Mouse (Mus musculus) neural tube, embryonic 12.5 days (tissue): Measurements from ENCODE around the gene Slc30a4. TPM values are rescaled to one million over a fixed set of nuclear protein-coding genes. Genes with fewer than 3 reads are reported as not detected.

Source experiments
- ATAC-seq: fragments of 200-750 bp; cut with Nextera tagmentation; 2 replicates; pipeline ENCODE4 v1.8.0; 2017; ENCODE audit warnings: low read depth, mild to moderate bottlenecking, moderate TSS enrichment, moderate library complexity; ENCODE audit not compliant: low FRiP score
- H3K27ac ChIP-seq: fragments of 300-500 bp; sonication (generic); 2 replicates; pipeline ENCODE4 v1.5.1; 2016
- H3K27me3 ChIP-seq: fragments of 300-500 bp; sonication (generic); replicated peaks from 2 replicates; pipeline ENCODE4 v1.6.1; 2016; ENCODE audit warnings: mild to moderate bottlenecking
- H3K36me3 ChIP-seq: fragments of 300-500 bp; sonication (generic); 2 replicates; pipeline ENCODE4 v1.6.1; 2016; ENCODE audit warnings: mild to moderate bottlenecking
- H3K4me1 ChIP-seq: fragments of 300-500 bp; sonication (generic); 2 replicates; pipeline ENCODE4 v1.6.1; 2016
- H3K4me2 ChIP-seq: fragments of 300-500 bp; sonication (generic); replicated peaks from 2 replicates; pipeline ENCODE4 v1.6.1; 2016; ENCODE audit warnings: mild to moderate bottlenecking
- H3K4me3 ChIP-seq: fragments of 300-500 bp; sonication (generic); 2 replicates; pipeline ENCODE4 v1.5.1; 2016
- H3K9ac ChIP-seq: fragments of 300-500 bp; sonication (generic); 2 replicates; pipeline ENCODE4 v1.6.1; 2016; ENCODE audit warnings: mild to moderate bottlenecking
- H3K9me3 ChIP-seq: fragments of 300-500 bp; sonication (generic); 2 replicates; pipeline ENCODE4 v1.6.1; 2016; ENCODE audit warnings: mild to moderate bottlenecking
- WGBS: fragments of 180-500 bp; shearing (Covaris S2); methylation state at CpG from one replicate; pipeline ENCODE4 v1.1.7; 2016; 5-methylcytosine and 5-hydroxymethylcytosine counted together
- polyA plus RNA-seq: library from polyadenylated mRNA; unstranded; fragments of >200 nt; fragmentation: Nextera tagmentation; extraction: Ambion mirVana; gene quantifications from 2 replicates; pipeline ENCODE4 v1.2.1, GENCODE M21; 2016

Gene Slc30a4
- polyA plus RNA-seq, 1 experiment from 2014 or later: 9.4 TPM

DNA sequence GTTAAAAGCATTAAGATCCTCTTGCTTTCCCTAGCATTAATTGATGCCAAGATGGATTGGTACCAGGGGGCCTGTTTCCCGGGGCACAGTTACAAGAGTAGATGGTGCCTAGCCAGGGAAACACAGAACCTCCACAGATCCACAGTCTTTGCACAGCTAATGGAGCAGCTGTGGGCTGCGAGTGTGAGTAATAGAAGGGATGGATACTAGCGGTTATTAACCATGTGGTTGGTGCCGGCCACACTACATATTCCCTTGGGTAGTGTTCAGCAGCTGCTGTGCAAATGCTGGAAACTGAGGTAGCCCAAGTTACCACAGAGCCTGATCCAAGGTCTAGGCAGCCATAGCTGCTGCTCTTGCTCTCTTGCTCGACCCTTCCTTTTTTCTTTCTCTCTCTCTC lies 30.7 kb downstream of the Slc30a4 start:
- Histone ChIP-seq H3K27ac (no peak overlapping the region), H3K4me3 (no peak overlapping the region), H3K27me3 (no peaks in the 10 kb centered on the region), H3K9me3 (no peaks in the 10 kb centered on the region), H3K9ac (no peak overlapping the region), H3K36me3 (no peaks in the 10 kb centered on the region), H3K4me1 (no peaks in the 10 kb centered on the region), H3K4me2 (no peak overlapping the region)
- 63% methylated on average over 5 of the region's 5 CpGs for WGBS
- ATAC-seq: peak; percentile 64

- H3K9ac ChIP-seq: no peak overlapping the region
- no peak for ATAC-seq
- H3K4me2 ChIP-seq: no peak overlapping the region
- 62% methylated on average over 5 of the region's 5 CpGs for WGBS
- H3K36me3 ChIP-seq: no peaks in the 10 kb centered on the region
- no peak overlapping the region for H3K4me3 ChIP-seq
- H3K27ac ChIP-seq: no peak overlapping the region
- H3K4me1 ChIP-seq: no peaks in the 10 kb centered on the region
- H3K9me3 ChIP-seq: no peaks in the 10 kb centered on the region
- H3K27me3 ChIP-seq: no peaks in the 10 kb centered on the region
These were observed 34.6 kb downstream of the Slc30a4 start for GRCm38 (mm10) chr2:122667856-122668255.

- H3K4me3 ChIP-seq: no peak overlapping the region
- peak; percentile 58; the same call in 1 of the 2 replicates for ATAC-seq
- 46% methylated on average over 12 of the region's 12 CpGs for WGBS
These were observed 36.2 kb downstream of the Slc30a4 start for GRCm38 (mm10) chr2:122665973-122666875.

DNA sequence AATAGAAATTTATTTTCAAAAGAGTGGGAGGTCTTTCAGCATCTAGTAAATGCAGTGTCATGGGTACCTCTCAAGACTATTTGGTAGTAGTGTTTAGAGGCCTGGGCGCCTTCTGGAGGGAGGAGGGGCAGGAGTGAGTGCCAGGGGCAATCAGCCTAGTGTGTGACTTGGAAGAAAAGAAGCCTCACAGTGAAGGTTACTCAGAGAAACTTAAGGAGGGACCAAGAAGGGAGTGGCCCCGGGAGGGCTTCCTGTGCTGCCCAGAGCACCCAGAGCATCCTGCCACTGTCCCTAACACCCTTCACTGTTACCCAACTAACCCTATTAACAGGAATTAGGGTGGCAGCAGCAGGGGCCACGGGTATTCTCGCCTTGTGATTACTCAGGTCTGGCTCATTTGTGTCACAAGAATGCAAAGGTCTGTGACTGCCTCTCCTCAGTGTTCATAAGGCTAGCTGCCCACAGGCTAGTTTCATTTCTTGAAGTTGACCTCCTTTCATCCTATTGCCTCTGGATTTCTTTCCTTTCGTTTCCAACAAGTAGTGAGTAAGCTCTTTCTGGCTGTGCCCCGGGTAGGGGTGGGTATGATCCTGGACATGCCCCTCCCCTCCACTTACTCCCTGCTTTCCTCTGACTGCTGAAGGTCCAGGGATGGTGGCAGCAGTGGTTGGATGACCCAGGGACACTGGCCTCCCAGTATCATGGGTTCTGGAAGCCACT lies 37.0 kb downstream of the Slc30a4 start:
- Histone ChIP-seq H3K4me2 (no peak overlapping the region), H3K9me3 (no peaks in the 10 kb centered on the region), H3K36me3 (no peaks in the 10 kb centered on the region), H3K9ac (no peak overlapping the region), H3K4me1 (no peaks in the 10 kb centered on the region), H3K27me3 (no peaks in the 10 kb centered on the region), H3K27ac (no peak overlapping the region), H3K4me3 (no peak overlapping the region)
- 60% methylated on average over 6 of the region's 6 CpGs for WGBS
- no peak for ATAC-seq

More at GRCm38 (mm10) chr2:122665973-122666875, 36.2 kb downstream of the Slc30a4 start:
- H3K9ac ChIP-seq: no peak overlapping the region
- no peaks in the 10 kb centered on the region for H3K9me3 ChIP-seq
- no peaks in the 10 kb centered on the region for H3K36me3 ChIP-seq
- no peaks in the 10 kb centered on the region for H3K27me3 ChIP-seq
- no peak overlapping the region for H3K27ac ChIP-seq
- H3K4me1 ChIP-seq: no peaks in the 10 kb centered on the region
- no peak overlapping the region for H3K4me2 ChIP-seq

GRCm38 (mm10) chr2:122659825-122660224 lies 42.6 kb downstream of the Slc30a4 start:
- no peak overlapping the region for H3K4me2 ChIP-seq
- no peak overlapping the region for H3K27ac ChIP-seq
- no peak for ATAC-seq
- no peaks in the 10 kb centered on the region for H3K4me1 ChIP-seq
- H3K9ac ChIP-seq: no peak overlapping the region
- H3K36me3 ChIP-seq: no peaks in the 10 kb centered on the region
- 88% methylated on average over 7 of the region's 7 CpGs for WGBS
- no peaks in the 10 kb centered on the region for H3K27me3 ChIP-seq
- no peak overlapping the region for H3K4me3 ChIP-seq
- H3K9me3 ChIP-seq: no peaks in the 10 kb centered on the region

DNA sequence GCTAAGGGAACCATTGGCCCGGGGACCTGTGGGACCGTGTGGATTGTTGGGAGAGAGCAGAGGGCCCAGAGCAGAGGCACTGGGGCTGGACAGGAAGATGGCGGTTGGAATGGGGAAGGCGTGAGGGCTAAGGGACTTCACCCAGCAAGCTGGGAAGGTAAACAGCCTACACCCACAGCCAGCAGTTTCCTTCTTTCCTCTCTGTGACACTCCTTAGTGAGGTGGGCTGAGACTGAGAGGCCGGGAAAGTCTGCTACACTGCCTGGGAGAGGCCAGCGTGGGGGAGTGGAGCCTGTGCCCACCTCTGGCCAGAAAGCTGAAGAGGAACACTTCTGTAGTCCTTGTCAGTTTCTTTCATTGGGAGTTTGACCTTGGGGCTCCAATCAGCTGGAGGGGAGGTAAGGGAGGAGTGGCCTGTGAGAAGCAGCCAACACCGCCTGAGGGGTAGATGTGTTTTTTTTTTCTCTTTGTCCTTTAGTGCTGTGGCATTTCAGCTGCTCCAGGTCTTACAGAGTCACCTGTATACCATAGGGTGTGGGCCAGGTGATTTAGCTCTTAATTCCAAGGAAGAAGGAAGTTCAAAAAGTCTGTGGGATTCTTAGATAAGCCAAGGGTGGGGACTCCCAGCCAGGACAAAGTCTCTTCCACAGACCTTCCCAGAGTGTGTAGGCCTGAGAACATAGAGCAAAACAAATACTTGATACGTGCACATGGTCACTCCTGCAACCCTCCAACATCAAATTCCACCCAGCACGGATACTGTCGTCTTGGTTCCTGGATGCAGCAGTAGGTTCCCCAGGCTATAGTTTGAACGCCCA lies 44.5 kb downstream of the Slc30a4 start:
- Histone ChIP-seq H3K4me2 (no peak overlapping the region), H3K9me3 (no peaks in the 10 kb centered on the region), H3K36me3 (no peaks in the 10 kb centered on the region), H3K27ac (no peak overlapping the region), H3K27me3 (no peaks in the 10 kb centered on the region), H3K4me3 (no peak overlapping the region), H3K9ac (no peak overlapping the region), H3K4me1 (no peaks in the 10 kb centered on the region)
- 85% methylated on average over 11 of the region's 11 CpGs for WGBS
- no peak for ATAC-seq

- 82% methylated on average over 9 of the region's 9 CpGs for WGBS
- Histone ChIP-seq H3K4me3 (no peak overlapping the region), H3K27me3 (no peaks in the 10 kb centered on the region), H3K9ac (no peak overlapping the region), H3K4me2 (no peak overlapping the region), H3K27ac (no peak overlapping the region), H3K4me1 (no peaks in the 10 kb centered on the region), H3K36me3 (no peaks in the 10 kb centered on the region), H3K9me3 (no peaks in the 10 kb centered on the region)
- ATAC-seq: no peak
These were observed 45.7 kb downstream of the Slc30a4 start for GRCm38 (mm10) chr2:122656767-122657166.

DNA sequence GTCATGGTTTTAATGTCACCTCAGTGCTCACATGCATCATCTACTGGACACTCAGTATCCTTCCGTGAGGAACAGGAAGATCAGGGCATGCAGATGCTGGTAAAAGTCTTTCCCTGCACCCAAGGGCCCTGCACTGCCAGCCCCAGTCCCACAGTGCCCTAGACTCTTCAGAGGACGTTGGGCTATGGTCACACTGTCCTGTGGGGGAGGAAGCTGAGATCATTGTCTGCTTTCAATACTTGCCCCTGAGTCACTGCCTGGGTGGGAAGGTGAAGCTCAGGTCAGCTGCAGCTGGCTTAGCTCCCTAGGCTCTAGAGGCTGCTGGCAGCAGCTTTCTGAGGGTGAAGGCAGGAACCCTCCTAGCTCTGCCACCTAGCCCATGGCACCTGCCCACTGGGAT lies 46.4 kb downstream of the Slc30a4 start:
- Histone ChIP-seq H3K27me3 (no peaks in the 10 kb centered on the region), H3K9me3 (no peaks in the 10 kb centered on the region), H3K27ac (no peak overlapping the region), H3K4me2 (no peak overlapping the region), H3K4me1 (no peaks in the 10 kb centered on the region), H3K36me3 (no peaks in the 10 kb centered on the region), H3K9ac (no peak overlapping the region), H3K4me3 (no peak overlapping the region)
- WGBS: 60% methylated on average over 2 of the region's 2 CpGs
- ATAC-seq: no peak

DNA sequence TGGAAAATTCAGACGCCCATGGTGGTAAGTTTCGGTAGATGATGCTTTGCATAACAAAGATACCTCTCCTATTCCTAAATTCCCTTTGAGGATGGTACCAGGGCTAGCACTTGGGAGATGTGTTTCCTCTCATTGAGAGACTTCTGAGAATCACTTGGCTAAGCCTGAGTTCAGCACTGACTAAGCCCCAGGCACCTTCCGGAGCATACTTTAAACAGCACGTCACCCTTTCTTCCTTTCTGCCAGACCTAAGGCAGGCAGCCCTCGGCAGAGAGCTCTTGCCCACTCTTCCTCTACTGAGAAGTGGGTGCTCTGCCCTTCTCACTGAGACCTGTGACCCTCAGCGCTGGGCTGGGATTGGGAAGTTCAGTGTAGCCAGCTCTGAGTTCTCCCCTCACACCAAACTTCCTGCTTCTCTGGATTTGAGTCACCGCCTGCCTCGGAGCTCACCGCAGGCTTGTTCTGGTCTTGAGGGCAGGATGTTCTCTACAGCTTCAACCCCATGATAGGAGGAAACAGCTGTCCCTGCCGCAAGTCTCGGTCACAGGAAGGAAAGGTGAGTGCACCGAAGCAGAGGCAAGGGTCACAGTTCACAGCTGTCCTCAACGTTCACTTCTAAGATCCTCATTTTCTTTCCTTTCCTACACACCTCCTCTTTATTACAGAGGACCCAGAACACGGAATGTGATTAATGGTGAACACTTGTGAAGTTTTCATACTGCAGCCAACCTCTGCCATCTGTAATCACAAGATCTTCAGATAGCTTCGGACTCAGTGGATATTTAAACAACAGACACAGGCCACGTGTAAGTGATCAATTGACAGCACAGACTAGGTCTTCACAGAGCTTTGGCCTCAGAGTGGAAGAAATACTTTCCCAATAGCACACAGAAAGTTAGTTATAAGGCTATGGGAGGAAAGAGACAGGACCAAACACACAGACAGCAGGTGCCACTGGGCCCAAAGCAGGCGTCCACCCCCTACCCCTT lies 50.1 kb downstream of the Slc30a4 start:
- Histone ChIP-seq H3K27ac (no peak overlapping the region), H3K4me1 (no peaks in the 10 kb centered on the region), H3K4me3 (no peak overlapping the region), H3K9ac (no peak overlapping the region), H3K36me3 (no peaks in the 10 kb centered on the region), H3K9me3 (no peaks in the 10 kb centered on the region), H3K4me2 (no peak overlapping the region), H3K27me3 (no peaks in the 10 kb centered on the region)
- ATAC-seq: no peak
- 76% methylated on average over 17 of the region's 17 CpGs for WGBS

DNA sequence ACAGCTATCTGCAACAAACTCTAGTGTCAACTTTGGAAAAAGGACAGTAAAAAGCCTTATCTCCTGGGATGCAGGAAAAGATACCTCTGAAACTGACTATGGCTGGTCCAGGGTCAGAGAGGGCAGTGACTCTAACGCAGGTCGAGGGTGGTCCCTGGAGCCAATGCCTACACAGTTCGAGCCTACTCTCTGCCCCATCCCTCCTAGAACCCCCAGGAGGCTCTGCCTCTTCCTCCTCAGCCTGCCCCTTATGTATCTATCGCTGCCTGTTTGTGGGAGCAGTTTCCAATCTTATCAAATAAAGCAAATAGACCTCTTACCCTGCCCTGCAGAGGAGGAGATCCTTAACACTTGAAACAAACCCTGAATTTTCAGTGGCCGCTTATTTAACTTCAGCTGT lies 63.8 kb downstream of the Slc30a4 start:
- H3K4me3 ChIP-seq: no peak overlapping the region
- WGBS: 50% methylated on average over 5 of the region's 5 CpGs
- no peak overlapping the region for H3K4me2 ChIP-seq
- peaks cover 6% of the 10 kb centered on the region; the same call in 1 of the 2 replicates for H3K27me3 ChIP-seq
- no peak for ATAC-seq
- no peaks in the 10 kb centered on the region for H3K9me3 ChIP-seq
- H3K9ac ChIP-seq: no peak overlapping the region
- no peak overlapping the region for H3K27ac ChIP-seq
- H3K4me1 ChIP-seq: no peaks in the 10 kb centered on the region
- H3K36me3 ChIP-seq: peaks cover 9% of the 10 kb centered on the region; the same call in 1 of the 2 replicates

GRCm38 (mm10) chr2:122638029-122638428 lies 64.4 kb downstream of the Slc30a4 start:
- H3K4me1 ChIP-seq: no peaks in the 10 kb centered on the region
- H3K4me2 ChIP-seq: peak overlapping the region; percentile 78
- H3K36me3 ChIP-seq: peaks cover 16% of the 10 kb centered on the region
- no peak overlapping the region for H3K27ac ChIP-seq
- H3K9me3 ChIP-seq: no peaks in the 10 kb centered on the region
- peak overlapping the region; percentile 32 for H3K4me3 ChIP-seq
- peaks cover 6% of the 10 kb centered on the region; the same call in 1 of the 2 replicates for H3K27me3 ChIP-seq
- 43% methylated on average over 12 of the region's 12 CpGs for WGBS
- H3K9ac ChIP-seq: peak overlapping the region; percentile 52; the same call in 1 of the 2 replicates
- ATAC-seq: no peak
